Mouse (Mus musculus): ENCODE results near the gene Cbx4. TPM values are rescaled to one million over a fixed set of nuclear protein-coding genes. Genes with fewer than 3 reads are reported as not detected.

The Cbx4 gene
- polyA plus RNA-seq, 1 experiment: 49.2 TPM

DNA sequence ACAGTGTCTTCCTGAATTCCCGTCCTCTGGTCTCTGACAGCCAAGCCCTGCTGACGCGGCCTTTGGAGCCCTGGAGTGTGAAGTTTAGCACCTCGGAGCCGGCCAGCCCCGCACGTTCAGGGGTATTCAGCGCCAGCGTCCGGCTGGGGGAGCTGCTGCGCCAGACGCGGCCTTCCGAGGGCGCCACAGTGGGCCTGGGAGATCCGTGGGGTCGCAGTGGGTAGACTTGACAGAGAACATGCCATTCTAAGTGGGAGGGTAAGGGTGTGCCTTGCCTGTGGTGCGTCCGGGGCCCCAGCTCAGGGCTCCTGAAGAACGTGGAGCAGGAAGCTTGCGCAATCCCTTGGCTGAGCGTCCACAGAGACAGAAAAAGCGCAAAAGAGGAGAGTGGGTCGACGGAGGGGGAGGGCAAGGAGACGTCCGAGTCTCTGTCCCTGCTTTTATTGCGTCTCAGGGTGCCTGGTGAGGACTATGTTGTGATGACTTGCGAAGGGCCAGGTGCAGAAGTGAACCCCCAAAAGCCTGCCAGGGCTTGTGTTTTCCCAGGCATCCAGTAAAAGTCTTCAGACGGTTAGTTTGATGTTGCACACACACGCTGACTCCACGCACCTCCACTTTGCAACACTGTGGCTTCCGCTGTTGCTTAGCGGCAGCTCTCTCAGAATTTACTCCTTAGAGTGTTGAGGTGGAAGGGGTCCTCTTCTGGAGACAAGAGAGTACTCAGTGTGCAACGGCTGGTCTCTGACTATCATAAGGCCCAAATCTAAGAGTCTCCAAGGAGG is 1.5 kb upstream of the Cbx4 start:
- peak overlapping the region; percentile 89 for H3K4me3 ChIP-seq (replicated peaks)
- peaks cover 57% of the 10 kb centered on the region for H3K27me3 ChIP-seq (replicated peaks)

GRCm38 (mm10) chr11:119085279-119086062 is 550 bp downstream of the Cbx4 start:
- Histone ChIP-seq H3K4me3 (replicated peaks) (peak overlapping the region; percentile 95), H3K4me1 (peaks cover 80% of the 10 kb centered on the region), H3K27me3 (replicated peaks) (peaks cover 37% of the 10 kb centered on the region), H3K9me3 (no peaks in the 10 kb centered on the region), H3K36me3 (replicated peaks; ENCODE audit: low read length) (peaks cover 36% of the 10 kb centered on the region)
- no peak for TF ChIP-seq GATA1 (IDR thresholded peaks at IDR 0.05; ENCODE audit: borderline replicate concordance, low read length)
- no peak for TF ChIP-seq FLI1 (IDR thresholded peaks at IDR 0.05; ENCODE audit: low read length)

More for the DNA sequence above, 1.5 kb upstream of the Cbx4 start:
- no peak for TF ChIP-seq GATA1 (IDR thresholded peaks at IDR 0.05; ENCODE audit: borderline replicate concordance, low read length)
- no peak for TF ChIP-seq FLI1 (IDR thresholded peaks at IDR 0.05; ENCODE audit: low read length)
- Histone ChIP-seq H3K36me3 (replicated peaks; ENCODE audit: low read length) (peaks cover 15% of the 10 kb centered on the region), H3K9me3 (no peaks in the 10 kb centered on the region), H3K4me1 (peaks cover 77% of the 10 kb centered on the region)

GRCm38 (mm10) chr11:119084446-119085278 is 1.4 kb downstream of the Cbx4 start:
- H3K4me3 ChIP-seq (replicated peaks): peak overlapping the region; percentile 95
- TF ChIP-seq FLI1 (IDR thresholded peaks at IDR 0.05; ENCODE audit: low read length) (no peak), GATA1 (IDR thresholded peaks at IDR 0.05; ENCODE audit: borderline replicate concordance, low read length) (no peak)
- H3K4me1 ChIP-seq: peaks cover 75% of the 10 kb centered on the region
- H3K9me3 ChIP-seq: no peaks in the 10 kb centered on the region
- H3K27me3 ChIP-seq (replicated peaks): peaks cover 29% of the 10 kb centered on the region
- H3K36me3 ChIP-seq (replicated peaks; ENCODE audit: low read length): peaks cover 44% of the 10 kb centered on the region

DNA sequence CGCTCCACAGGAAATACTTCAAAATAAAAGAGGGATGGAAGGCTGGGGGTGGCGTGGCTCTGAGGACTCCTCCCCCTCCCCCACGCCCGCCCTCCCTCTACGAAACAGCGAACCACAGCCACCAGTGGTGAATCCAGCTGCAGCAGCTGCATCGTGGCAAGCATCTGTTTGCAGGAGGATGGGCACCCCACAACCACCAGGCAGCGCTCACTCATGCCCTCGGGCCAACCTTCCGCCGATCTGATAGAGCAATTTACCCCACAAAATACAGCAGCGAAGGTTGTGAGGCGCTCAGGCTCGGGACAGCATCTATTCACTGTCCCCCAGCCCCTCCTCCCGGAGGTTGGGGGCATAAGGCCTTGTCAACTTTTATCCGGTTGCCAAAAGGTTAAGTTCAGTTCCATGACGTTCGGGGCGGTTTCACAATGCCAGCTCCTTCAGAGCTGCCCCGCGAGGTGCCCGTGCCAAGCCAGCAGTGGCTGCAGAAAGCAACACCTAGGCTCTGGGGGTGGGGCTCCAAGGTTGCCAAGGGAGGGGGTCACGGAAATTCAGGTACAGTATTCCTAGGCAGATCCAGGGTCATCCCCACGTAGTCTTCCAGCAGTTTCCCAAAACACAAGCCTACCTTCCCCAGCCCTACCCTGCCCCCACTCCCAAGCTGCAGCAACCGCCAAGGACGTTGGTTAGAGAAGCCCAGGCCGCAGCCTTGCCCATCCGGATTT is 2.1 kb downstream of the Cbx4 start:
- H3K27me3 ChIP-seq (replicated peaks): peaks cover 21% of the 10 kb centered on the region

GRCm38 (mm10) chr11:119082638-119083599 is 3.1 kb downstream of the Cbx4 start:
- peaks cover 12% of the 10 kb centered on the region for H3K27me3 ChIP-seq (replicated peaks)
- H3K4me3 ChIP-seq (replicated peaks): peak overlapping the region; percentile 10
- H3K4me1 ChIP-seq: peaks cover 68% of the 10 kb centered on the region
- peaks cover 60% of the 10 kb centered on the region for H3K36me3 ChIP-seq (replicated peaks; ENCODE audit: low read length)
- TF ChIP-seq FLI1 (IDR thresholded peaks at IDR 0.05; ENCODE audit: low read length) (no peak), GATA1 (IDR thresholded peaks at IDR 0.05; ENCODE audit: borderline replicate concordance, low read length) (no peak)
- H3K9me3 ChIP-seq: no peaks in the 10 kb centered on the region

More for the DNA sequence above, 2.1 kb downstream of the Cbx4 start:
- H3K4me1 ChIP-seq: peaks cover 76% of the 10 kb centered on the region
- no peak for TF ChIP-seq GATA1 (IDR thresholded peaks at IDR 0.05; ENCODE audit: borderline replicate concordance, low read length)
- no peak for TF ChIP-seq FLI1 (IDR thresholded peaks at IDR 0.05; ENCODE audit: low read length)
- peak overlapping the region; percentile 95 for H3K4me3 ChIP-seq (replicated peaks)
- H3K9me3 ChIP-seq: no peaks in the 10 kb centered on the region
- H3K36me3 ChIP-seq (replicated peaks; ENCODE audit: low read length): peaks cover 51% of the 10 kb centered on the region

GRCm38 (mm10) chr11:119081839-119082637 is 4.0 kb downstream of the Cbx4 start:
- TF ChIP-seq GATA1 (IDR thresholded peaks at IDR 0.05; ENCODE audit: borderline replicate concordance, low read length): no peak
- no peak for TF ChIP-seq FLI1 (IDR thresholded peaks at IDR 0.05; ENCODE audit: low read length)
- Histone ChIP-seq H3K36me3 (replicated peaks; ENCODE audit: low read length) (peaks cover 65% of the 10 kb centered on the region), H3K4me1 (peaks cover 59% of the 10 kb centered on the region), H3K27me3 (replicated peaks) (peaks cover 3% of the 10 kb centered on the region), H3K4me3 (replicated peaks) (no peak overlapping the region), H3K9me3 (no peaks in the 10 kb centered on the region)

GRCm38 (mm10) chr11:119081148-119081838 is 4.7 kb downstream of the Cbx4 start:
- Histone ChIP-seq H3K9me3 (no peaks in the 10 kb centered on the region), H3K4me3 (replicated peaks) (no peak overlapping the region), H3K4me1 (peaks cover 55% of the 10 kb centered on the region), H3K27me3 (replicated peaks) (no peaks in the 10 kb centered on the region), H3K36me3 (replicated peaks; ENCODE audit: low read length) (peaks cover 65% of the 10 kb centered on the region)
- TF ChIP-seq FLI1 (IDR thresholded peaks at IDR 0.05; ENCODE audit: low read length): no peak
- TF ChIP-seq GATA1 (IDR thresholded peaks at IDR 0.05; ENCODE audit: borderline replicate concordance, low read length): no peak

Measured in megakaryocyte, embryonic 14.5 days (primary cell).